Mouse (Mus musculus) brown adipose tissue, adult 24 weeks (tissue): ENCODE results near the gene Krtap15. TPM values are rescaled to one million over a fixed set of nuclear protein-coding genes. Genes with fewer than 3 reads are reported as not detected.

Source experiments
- polyA plus RNA-seq: library from polyadenylated mRNA; stranded (reverse); fragments of >200 nt; gene quantifications from 2 replicates; pipeline ENCODE4 v1.2.4, GENCODE M21; 2012; ENCODE audit not compliant: missing spikeins, insufficient read depth, insufficient read length

The Krtap15 gene
- polyA plus RNA-seq, 1 experiment: not detected

Other genes with a start within 250 kb of the Krtap15 start
- not detected in 2 replicates for gene Krtap24-1, start 207.9 kb upstream of the Krtap15 start, polyA plus RNA-seq
- not detected in 2 replicates for gene 2310079G19Rik, start 192.5 kb upstream of the Krtap15 start, polyA plus RNA-seq
- gene Krtap26-1, start 172.4 kb upstream of the Krtap15 start, polyA plus RNA-seq: not detected in 2 replicates
- gene Krtap27-1, start 148.5 kb upstream of the Krtap15 start, polyA plus RNA-seq: not detected in 2 replicates
- gene 2310061N02Rik, start 112.3 kb upstream of the Krtap15 start, polyA plus RNA-seq: not detected in 2 replicates
- gene Krtap13-1, start 91.4 kb upstream of the Krtap15 start, polyA plus RNA-seq: not detected in 2 replicates
- not detected in 2 replicates for gene Krtap13, start 68.6 kb upstream of the Krtap15 start, polyA plus RNA-seq
- not detected in 2 replicates for gene 2310034C09Rik, start 61.4 kb upstream of the Krtap15 start, polyA plus RNA-seq
- gene 2310057N15Rik, start 46.0 kb upstream of the Krtap15 start, polyA plus RNA-seq: not detected in 2 replicates
- not detected in 2 replicates for gene Gm5965, start 42.3 kb upstream of the Krtap15 start, polyA plus RNA-seq
- gene Gm20741, start 8.0 kb upstream of the Krtap15 start, polyA plus RNA-seq: not detected in 2 replicates
- gene Krtap14, start 5.9 kb downstream of the Krtap15 start, polyA plus RNA-seq: not detected in 2 replicates
- not detected in 2 replicates for gene Krtap19-1, start 49.2 kb downstream of the Krtap15 start, polyA plus RNA-seq
- gene Krtap19-2, start 54.1 kb downstream of the Krtap15 start, polyA plus RNA-seq: not detected in 2 replicates
- not detected in 2 replicates for gene Krtap19-3, start 57.8 kb downstream of the Krtap15 start, polyA plus RNA-seq
- not detected in 2 replicates for gene Krtap19-4, start 64.9 kb downstream of the Krtap15 start, polyA plus RNA-seq
- not detected in 2 replicates for gene Krtap19-5, start 76.2 kb downstream of the Krtap15 start, polyA plus RNA-seq
- gene Krtap19-9b, start 112.0 kb downstream of the Krtap15 start, polyA plus RNA-seq: not detected in 2 replicates
- not detected in 2 replicates for gene Krtap16-3, start 142.7 kb downstream of the Krtap15 start, polyA plus RNA-seq
- not detected in 2 replicates for gene Krtap22-2, start 190.5 kb downstream of the Krtap15 start, polyA plus RNA-seq
- gene Gm10229, start 195.1 kb downstream of the Krtap15 start, polyA plus RNA-seq: not detected in 2 replicates
- gene Krtap6-1, start 211.5 kb downstream of the Krtap15 start, polyA plus RNA-seq: not detected in 2 replicates
- gene Gm10228, start 221.3 kb downstream of the Krtap15 start, polyA plus RNA-seq: not detected in 2 replicates
- gene Krtap6-5, start 227.7 kb downstream of the Krtap15 start, polyA plus RNA-seq: not detected in 2 replicates
- gene 1110025L11Rik, start 243.8 kb downstream of the Krtap15 start, polyA plus RNA-seq: not detected in 2 replicates